Mouse (Mus musculus) thymus, adult 2 months (tissue): ENCODE data around the gene Rab28. TPM values are rescaled to one million over a fixed set of nuclear protein-coding genes. Genes with fewer than 3 reads are reported as not detected.

Experiments
- DNase-seq: peaks from one replicate; pipeline ENCODE4 v3.0.0; 2021
- H3K27ac ChIP-seq: fragments of 200-500 bp; 2 replicates; pipeline ENCODE4 v1.5.1; 2012; ENCODE audit warnings: low read length, control low read depth; ENCODE audit not compliant: control insufficient read depth, insufficient read depth
- H3K27me3 ChIP-seq: fragments of 200-500 bp; 2 replicates; pipeline ENCODE4 v1.6.1; 2012; ENCODE audit warnings: mild to moderate bottlenecking, low read length, moderate library complexity, mixed read lengths; ENCODE audit not compliant: control insufficient read depth, insufficient read depth
- H3K36me3 ChIP-seq: fragments of 200-500 bp; 2 replicates; pipeline ENCODE4 v1.6.1; 2012; ENCODE audit warnings: mild to moderate bottlenecking, low read length, moderate library complexity; ENCODE audit not compliant: control insufficient read depth, insufficient read depth
- H3K4me1 ChIP-seq: fragments of 200-500 bp; replicated peaks from 2 replicates; pipeline ENCODE4 v1.6.1; 2012; ENCODE audit warnings: low read length; ENCODE audit not compliant: control insufficient read depth, insufficient read depth
- H3K4me3 ChIP-seq: fragments of 200-500 bp; 2 replicates; pipeline ENCODE4 v1.5.1; 2012; ENCODE audit warnings: mild to moderate bottlenecking, low read length, control low read depth, moderate library complexity; ENCODE audit not compliant: control insufficient read depth, insufficient read depth
- CTCF ChIP-seq: fragments of 200-500 bp; IDR thresholded peaks from 2 replicates; pipeline ENCODE4 v1.5.1; 2012; ENCODE audit warnings: mild to moderate bottlenecking, control low read depth, low read length, moderate library complexity, borderline replicate concordance; ENCODE audit not compliant: control insufficient read depth, poor library complexity, insufficient read depth; ENCODE audit errors: extremely low read depth
- POLR2A ChIP-seq: fragments of 200-500 bp; IDR thresholded peaks from 2 replicates; pipeline ENCODE4 v1.6.1; 2012; ENCODE audit warnings: mild to moderate bottlenecking, low read length, control low read depth, moderate library complexity; ENCODE audit not compliant: control insufficient read depth, poor library complexity, insufficient read depth; ENCODE audit errors: extremely low read depth
- WGBS: fragments of 180-500 bp; shearing (Covaris S2); methylation state at CpG from one replicate; pipeline ENCODE4 v1.1.7; 2018; 5-methylcytosine and 5-hydroxymethylcytosine counted together
- polyA plus RNA-seq: library from polyadenylated mRNA; depleted of rRNA; stranded (reverse); fragments of >200 nt; gene quantifications from 2 replicates; pipeline ENCODE4 v1.2.3, GENCODE M21; 2012

Gene Rab28
- polyA plus RNA-seq, 1 experiment: 18.3 TPM

GRCm38 (mm10) chr5:41744898-41745780, 37.2 kb upstream of the Rab28 start:
- Histone ChIP-seq H3K27me3 (no peaks in the 10 kb centered on the region; the same call in 1 of the 2 replicates), H3K36me3 (no peaks in the 10 kb centered on the region), H3K27ac (no peak overlapping the region), H3K4me3 (no peak overlapping the region), H3K4me1 (no peaks in the 10 kb centered on the region)
- DNase-seq: no peak
- no peak for TF ChIP-seq CTCF
- TF ChIP-seq POLR2A: no peak
- WGBS: 20% methylated on average over 14 of the region's 15 CpGs

DNA sequence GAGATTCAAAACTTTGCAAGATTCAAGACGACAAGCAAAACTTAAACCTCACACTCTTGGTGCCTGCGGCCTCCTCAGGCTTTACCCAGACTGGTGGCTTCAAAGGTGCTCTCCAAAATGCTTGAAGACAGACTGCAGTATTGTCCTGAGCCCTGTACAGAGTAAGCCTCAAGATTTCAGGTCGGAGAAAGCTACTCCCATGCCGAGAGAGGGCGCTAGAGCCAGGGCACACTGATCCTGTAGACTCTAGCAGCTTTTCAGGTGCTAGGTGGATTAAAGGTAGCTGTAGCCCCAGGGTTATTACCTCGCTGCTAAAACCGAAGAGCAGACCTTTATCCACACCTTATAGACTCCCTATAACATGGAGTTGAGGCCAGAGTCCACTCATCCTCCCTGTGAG, 36.3 kb upstream of the Rab28 start:
- WGBS: 30% methylated on average over 7 of the region's 7 CpGs
- Histone ChIP-seq H3K4me1 (no peaks in the 10 kb centered on the region), H3K36me3 (no peaks in the 10 kb centered on the region), H3K4me3 (no peak overlapping the region), H3K27ac (no peak overlapping the region), H3K27me3 (no peaks in the 10 kb centered on the region; the same call in 1 of the 2 replicates)
- no peak for DNase-seq
- TF ChIP-seq POLR2A (no peak), CTCF (no peak)

- no peaks in the 10 kb centered on the region for H3K4me1 ChIP-seq
- H3K4me3 ChIP-seq: no peak overlapping the region
- no peaks in the 10 kb centered on the region for H3K36me3 ChIP-seq
- WGBS: 25% methylated on average over 6 of the region's 6 CpGs
- no peak overlapping the region for H3K27ac ChIP-seq
- no peak for DNase-seq
- no peak for TF ChIP-seq POLR2A
- TF ChIP-seq CTCF: no peak
- H3K27me3 ChIP-seq: no peaks in the 10 kb centered on the region
These were observed 30.9 kb upstream of the Rab28 start for GRCm38 (mm10) chr5:41738817-41739216.

DNA sequence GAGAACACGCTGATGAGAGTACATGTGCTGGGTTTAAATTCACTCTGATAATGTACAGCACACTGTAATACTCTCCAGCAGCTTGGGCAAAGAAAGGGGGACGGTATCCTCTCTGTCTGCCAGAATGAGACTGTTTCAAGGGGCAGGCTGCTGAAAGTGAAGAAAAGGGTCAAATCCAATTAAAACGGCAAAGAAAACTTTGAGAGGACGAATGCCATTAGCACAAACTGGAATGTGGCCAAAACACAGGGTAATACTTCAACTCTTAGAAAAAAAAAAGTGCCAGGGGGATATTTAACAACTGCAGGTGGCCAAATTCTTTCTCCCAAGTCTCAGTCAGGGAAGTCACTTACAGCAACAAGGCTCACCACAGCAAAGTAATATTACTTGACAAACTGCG, 29.1 kb upstream of the Rab28 start:
- no peak overlapping the region for H3K27ac ChIP-seq
- 92% methylated on average over 5 of the region's 5 CpGs for WGBS
- no peak overlapping the region for H3K4me3 ChIP-seq
- H3K27me3 ChIP-seq: no peaks in the 10 kb centered on the region
- H3K4me1 ChIP-seq: no peaks in the 10 kb centered on the region
- no peak for TF ChIP-seq POLR2A
- TF ChIP-seq CTCF: no peak
- H3K36me3 ChIP-seq: no peaks in the 10 kb centered on the region
- no peak for DNase-seq

DNA sequence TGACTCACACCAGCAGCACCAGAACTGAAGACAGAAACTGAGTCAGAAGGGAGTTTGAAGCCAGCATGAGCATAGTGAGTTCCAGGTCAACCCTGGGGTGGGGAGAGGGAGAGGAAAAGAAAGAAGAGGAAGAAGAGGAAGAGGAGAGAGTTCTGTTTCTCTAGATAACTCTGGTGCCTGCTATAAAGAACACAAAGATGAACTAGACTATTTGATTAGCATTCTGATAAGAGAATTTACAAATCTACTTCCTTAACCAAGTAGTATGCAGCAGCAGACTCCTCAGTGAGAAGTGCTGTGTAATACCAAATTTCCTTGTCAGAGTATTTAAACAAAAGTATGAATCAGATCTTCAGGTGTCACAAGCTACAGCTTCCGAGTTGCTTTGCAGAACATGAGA, 19.1 kb upstream of the Rab28 start:
- H3K4me1 ChIP-seq: no peaks in the 10 kb centered on the region
- no peak overlapping the region for H3K4me3 ChIP-seq
- no peak for DNase-seq
- H3K27me3 ChIP-seq: no peaks in the 10 kb centered on the region
- H3K27ac ChIP-seq: no peak overlapping the region
- 39% methylated on average over 1 of the region's 1 CpGs for WGBS
- no peak for TF ChIP-seq POLR2A
- no peak for TF ChIP-seq CTCF
- H3K36me3 ChIP-seq: no peaks in the 10 kb centered on the region

- H3K27ac ChIP-seq: no peak overlapping the region
- H3K4me3 ChIP-seq: no peak overlapping the region
- H3K4me1 ChIP-seq: no peaks in the 10 kb centered on the region
- TF ChIP-seq CTCF: no peak
- no peak for TF ChIP-seq POLR2A
- 94% methylated on average over 6 of the region's 6 CpGs for WGBS
- H3K27me3 ChIP-seq: no peaks in the 10 kb centered on the region
- no peak for DNase-seq
- H3K36me3 ChIP-seq: no peaks in the 10 kb centered on the region
These were observed 17.6 kb upstream of the Rab28 start for GRCm38 (mm10) chr5:41725573-41725972.
